Mouse (Mus musculus) monocyte, adult 2 months (primary cell): ENCODE results near the gene Adgrg3.

Experiments
- DNase-seq, 2 experiments: peaks; one replicate each; pipeline ENCODE4 v3.0.0; 2022; ENCODE audit warnings: low spot score in 2 of 2, low read depth in 1 of 2

The Adgrg3 gene

GRCm38 (mm10) chr8:95017451-95017850 is at the start of gene Adgrg3:
TSS of gene Adgrg3 (plus strand) at chr8:95017692.
- no peak for DNase-seq

GRCm38 (mm10) chr8:94973270-94973669 is 44.2 kb upstream of the Adgrg3 start:
- no peak for DNase-seq

GRCm38 (mm10) chr8:94973786-94974185 is 43.7 kb upstream of the Adgrg3 start:
- DNase-seq = no peak

DNA sequence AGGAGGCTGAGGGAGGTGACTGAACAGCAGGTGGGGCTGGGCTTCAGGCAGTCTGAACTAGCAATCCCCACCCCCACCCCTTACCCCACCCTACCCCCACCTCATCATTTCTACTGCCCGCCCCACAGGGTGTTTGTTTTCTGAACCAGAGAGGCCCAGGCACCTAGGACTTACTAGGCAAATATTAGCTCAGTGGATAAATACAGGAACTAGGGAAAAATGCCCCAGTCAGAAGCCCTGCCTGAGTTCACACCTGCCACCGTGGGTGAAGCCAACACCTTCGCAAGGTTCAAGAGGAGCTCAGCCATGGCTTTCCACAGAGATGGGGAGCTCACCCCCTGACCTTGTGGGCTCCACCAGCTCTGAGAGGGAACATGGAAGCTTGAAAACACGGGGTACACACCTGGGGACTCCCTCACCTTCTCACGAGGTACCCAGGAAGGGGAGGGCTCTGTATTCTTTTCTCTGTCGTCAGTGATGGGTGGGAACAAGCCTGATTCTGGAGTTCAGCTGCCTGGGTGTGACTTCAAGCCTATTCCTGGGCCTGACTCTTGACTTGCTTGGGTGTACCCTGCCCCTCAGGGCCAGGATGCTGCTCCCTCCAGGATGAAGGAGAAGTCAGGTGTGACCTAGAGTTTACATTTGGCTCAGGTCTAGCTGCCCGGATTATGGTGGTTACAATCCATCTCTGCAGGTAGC is 42.9 kb upstream of the Adgrg3 start, which contains the start of gene Adgrg1:
Adgrg1 (plus strand) TSS at position 285 of the 699 bp plus-strand sequence.
- DNase-seq = no peak

- DNase-seq = no peak
Observed at GRCm38 (mm10) chr8:94976651-94977417, 40.7 kb upstream of the Adgrg3 start.

DNA sequence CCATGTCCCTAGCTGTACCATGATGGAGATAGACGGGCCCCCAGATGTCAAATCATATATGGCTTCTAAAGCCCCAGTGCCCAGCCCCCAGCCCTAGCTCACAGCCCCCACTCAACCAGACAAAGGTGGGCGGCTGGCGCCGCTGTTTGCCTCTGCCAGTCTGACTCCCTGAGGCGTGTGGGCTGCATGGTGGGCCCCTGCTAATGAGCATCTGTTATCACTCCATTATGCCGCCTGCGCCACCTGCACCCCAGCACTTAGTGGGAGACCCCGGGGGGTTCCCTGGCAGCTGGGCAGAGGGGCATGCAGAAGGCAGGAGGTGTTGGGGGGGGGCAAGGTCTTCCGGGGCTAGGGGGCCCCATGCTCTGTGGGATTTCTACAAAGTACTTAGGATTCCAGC is 39.4 kb upstream of the Adgrg3 start:
- no peak for DNase-seq

- no peak for DNase-seq
Observed at GRCm38 (mm10) chr8:94978593-94979319, 38.7 kb upstream of the Adgrg3 start.

GRCm38 (mm10) chr8:94980176-94980575 is 37.3 kb upstream of the Adgrg3 start:
- DNase-seq = no peak

DNA sequence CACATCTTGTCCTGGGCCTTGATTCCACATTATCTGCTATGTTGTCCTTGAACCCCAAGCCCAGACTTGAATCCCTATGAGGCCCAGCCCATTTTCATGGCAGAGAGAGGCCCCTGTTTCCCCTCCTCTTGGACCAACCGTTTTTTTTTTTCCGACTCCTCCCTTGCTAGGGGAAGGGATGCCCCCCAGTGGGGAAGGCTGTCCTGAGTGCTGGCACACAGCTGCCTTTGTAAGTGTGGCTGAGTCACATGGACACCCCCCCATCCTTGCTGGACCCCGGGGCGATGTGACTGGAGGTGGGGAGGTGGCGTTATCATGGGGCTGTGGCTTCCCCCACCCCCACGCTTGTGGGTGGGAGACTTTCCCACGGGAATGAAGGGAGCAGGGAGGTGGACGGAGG is 36.5 kb upstream of the Adgrg3 start:
- DNase-seq = no peak

DNA sequence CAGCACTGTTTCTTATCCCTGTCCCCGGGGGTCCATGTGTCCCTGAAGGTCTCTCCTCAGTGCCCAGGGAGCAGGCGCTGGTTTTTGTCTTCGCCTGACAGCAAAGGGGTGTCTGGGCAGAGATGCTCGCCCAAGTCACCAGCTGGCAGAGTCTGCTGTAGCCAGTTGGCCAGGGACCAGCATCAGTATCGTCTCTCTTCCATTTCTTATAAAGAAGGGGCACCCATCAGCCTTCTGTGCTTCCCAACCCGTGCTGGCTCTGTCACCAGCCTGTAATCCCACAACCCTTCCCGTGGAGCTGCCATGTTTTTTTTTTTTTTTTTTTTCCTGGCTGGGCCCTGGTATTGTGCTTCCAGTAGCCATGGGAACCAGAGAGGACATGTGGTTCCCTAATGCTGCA is 35.6 kb upstream of the Adgrg3 start:
- DNase-seq = no peak

DNA sequence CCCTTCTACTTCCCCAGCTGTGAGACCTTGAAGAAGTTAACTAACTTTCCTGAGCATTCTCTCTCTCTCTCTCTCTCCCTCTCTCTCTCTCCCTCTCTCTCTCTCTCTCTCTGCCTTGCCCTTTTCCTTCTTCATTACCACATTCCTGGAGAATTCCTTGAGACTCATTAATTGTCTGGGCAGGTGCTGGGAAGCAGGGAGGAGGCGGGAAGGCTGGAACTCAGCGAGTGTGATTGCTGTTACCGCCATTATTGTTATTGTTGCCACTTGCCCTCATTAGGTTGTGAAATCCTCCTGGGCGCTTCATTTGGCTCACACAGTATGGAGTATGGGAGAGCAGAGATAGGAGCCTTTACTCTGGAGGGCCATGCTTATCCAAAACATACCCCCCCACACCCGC is 34.3 kb upstream of the Adgrg3 start:
- no peak for DNase-seq

GRCm38 (mm10) chr8:94983881-94984516 is 33.5 kb upstream of the Adgrg3 start:
- DNase-seq = no peak

GRCm38 (mm10) chr8:94985023-94985422 is 32.5 kb upstream of the Adgrg3 start:
- no peak for DNase-seq

GRCm38 (mm10) chr8:94986676-94987075 is 30.8 kb upstream of the Adgrg3 start:
- DNase-seq = no peak

DNA sequence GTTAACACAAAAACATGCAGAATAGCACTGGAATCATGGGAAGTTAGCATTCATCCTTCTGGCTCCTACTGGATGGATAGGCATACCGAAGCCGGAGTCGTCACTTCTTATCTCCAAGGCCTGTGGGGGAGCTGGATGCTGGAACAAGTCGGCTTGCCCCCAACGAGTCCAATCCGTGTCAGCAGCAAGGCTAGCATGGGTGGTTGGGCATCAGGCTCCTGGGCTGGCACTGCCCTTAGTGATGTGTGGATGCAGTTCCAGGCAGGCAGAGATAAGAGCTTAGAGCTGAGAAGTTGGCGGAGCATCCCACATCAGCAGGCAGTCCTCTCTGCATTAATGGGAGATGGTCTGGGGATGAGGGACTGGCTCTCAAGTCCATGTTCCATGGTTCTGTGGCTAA is 29.9 kb upstream of the Adgrg3 start:
- no peak for DNase-seq

DNA sequence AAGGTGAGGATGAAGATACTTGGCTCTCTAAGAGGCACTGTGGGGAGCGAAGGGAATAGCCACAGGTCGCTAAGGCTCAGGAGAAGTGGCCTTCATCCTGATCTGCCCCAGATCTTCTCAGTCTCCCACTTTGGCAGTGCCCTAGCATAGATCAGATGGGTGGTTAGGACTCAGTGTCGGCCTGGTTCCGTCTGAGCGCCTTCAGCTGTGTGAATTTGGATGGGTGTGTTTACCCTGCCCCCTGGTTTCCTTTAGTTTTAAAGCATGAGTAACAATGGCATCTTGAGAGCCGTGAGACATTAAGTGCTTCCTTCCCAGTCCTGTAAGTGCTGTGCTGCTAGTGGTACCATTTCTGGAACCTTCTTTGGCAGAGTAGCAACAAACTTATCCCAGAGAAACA is 28.9 kb upstream of the Adgrg3 start:
- DNase-seq = no peak

GRCm38 (mm10) chr8:94989711-94990110 is 27.8 kb upstream of the Adgrg3 start:
- DNase-seq = no peak

DNA sequence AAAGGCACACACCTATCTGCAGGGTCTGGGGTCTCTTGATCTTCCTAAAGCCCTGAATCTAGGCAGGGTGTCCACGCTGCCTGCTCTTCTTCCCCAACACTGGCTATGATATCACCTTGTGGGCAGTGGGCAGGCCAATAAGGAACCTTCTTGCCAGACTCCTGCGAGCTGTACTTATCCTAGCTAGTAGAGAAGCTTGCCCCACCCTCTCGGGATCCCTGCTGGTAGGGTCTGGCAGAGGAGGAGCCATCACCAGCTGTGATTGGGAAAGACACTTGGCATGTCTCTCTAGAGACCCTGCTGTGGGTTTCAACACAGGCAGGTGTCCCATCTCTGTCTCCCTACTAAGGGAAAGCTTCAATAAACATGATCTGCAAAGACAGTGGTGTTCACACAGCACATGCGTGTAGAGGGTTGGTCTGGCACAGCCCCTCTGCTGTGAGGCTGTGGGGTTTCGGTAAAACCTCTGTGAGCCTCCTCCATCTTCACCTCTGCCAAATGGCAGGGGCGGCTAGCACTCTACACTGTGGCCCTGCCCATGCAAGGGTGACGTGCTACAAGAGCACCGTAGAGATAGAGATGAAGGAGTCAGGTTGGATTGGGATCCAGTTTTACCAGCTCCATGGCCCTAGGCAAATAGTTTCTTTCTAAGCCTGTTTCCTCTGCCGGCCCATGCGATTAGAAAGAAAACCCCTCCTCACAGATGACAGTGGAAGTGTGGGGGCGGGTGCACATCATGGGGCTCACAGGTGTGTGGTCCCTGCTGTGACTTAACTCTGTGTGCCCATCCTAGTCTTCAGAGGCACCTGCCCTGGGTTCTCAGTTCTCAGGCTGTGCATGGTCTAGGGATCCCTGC is 26.7 kb upstream of the Adgrg3 start:
- no peak for DNase-seq

- no peak for DNase-seq
Observed at GRCm38 (mm10) chr8:94991454-94991994, 26.0 kb upstream of the Adgrg3 start.

- no peak for DNase-seq
Observed at GRCm38 (mm10) chr8:94992010-94992409, 25.5 kb upstream of the Adgrg3 start.
